Mouse (Mus musculus): ENCODE results near the gene Rgs13.

GRCm38 (mm10) chr1:144090410-144090809 lies 86.8 kb downstream of the Rgs13 start:
- TF ChIP-seq POLR2A (IDR thresholded peaks at IDR 0.05; ENCODE audit: control insufficient read depth, extremely low read depth, insufficient read depth, low read length, poor library complexity) (no peak), CTCF (IDR thresholded peaks at IDR 0.05; ENCODE audit: borderline replicate concordance, control insufficient read depth, extremely low read depth, insufficient read depth, low read length, poor library complexity) (no peak)
